Mouse (Mus musculus) hindbrain, embryonic 16.5 days (tissue): ENCODE measurements around the gene Col6a6. TPM values are rescaled to one million over a fixed set of nuclear protein-coding genes. Genes with fewer than 3 reads are reported as not detected.
"Not testable (repeated sequence)": the region's sequence is repeated elsewhere in the genome, so short reads cannot be mapped to it uniquely, and the experiment has no call there.

ENCODE experiments used
- ATAC-seq: fragments of 200-750 bp; cut with Nextera tagmentation; 2 replicates; pipeline ENCODE4 v1.8.0; 2017; ENCODE audit warnings: moderate TSS enrichment, moderate library complexity
- H3K27ac ChIP-seq: fragments of 300-500 bp; sonication (generic); 2 replicates; pipeline ENCODE4 v1.5.1; 2014; ENCODE audit warnings: low read depth, mild to moderate bottlenecking, control low read depth, low read length, moderate library complexity
- H3K27me3 ChIP-seq: fragments of 300-500 bp; sonication (generic); replicated peaks from 2 replicates; pipeline ENCODE4 v1.6.1; 2014; ENCODE audit warnings: low read length; ENCODE audit not compliant: control insufficient read depth, insufficient read depth
- H3K36me3 ChIP-seq: fragments of 300-500 bp; sonication (generic); 2 replicates; pipeline ENCODE4 v1.6.1; 2014; ENCODE audit warnings: mild to moderate bottlenecking, low read length, moderate library complexity, mixed read lengths; ENCODE audit not compliant: control insufficient read depth, insufficient read depth
- H3K4me1 ChIP-seq: fragments of 300-500 bp; sonication (generic); 2 replicates; pipeline ENCODE4 v1.6.1; 2014; ENCODE audit warnings: low read depth, low read length; ENCODE audit not compliant: control insufficient read depth, insufficient read depth
- H3K4me2 ChIP-seq: fragments of 300-500 bp; sonication (generic); 2 replicates; pipeline ENCODE4 v1.6.1; 2014; ENCODE audit warnings: mild to moderate bottlenecking, low read length, control low read depth, moderate library complexity
- H3K4me3 ChIP-seq: fragments of 300-500 bp; sonication (generic); 2 replicates; pipeline ENCODE4 v1.5.1; 2014; ENCODE audit warnings: mild to moderate bottlenecking, low read length, control low read depth, moderate library complexity
- H3K9ac ChIP-seq: fragments of 300-500 bp; sonication (generic); 2 replicates; pipeline ENCODE4 v1.6.1; 2014; ENCODE audit warnings: low read depth, mild to moderate bottlenecking, control low read depth, low read length, moderate library complexity
- H3K9me3 ChIP-seq: fragments of 300-500 bp; sonication (generic); 2 replicates; pipeline ENCODE4 v1.6.1; 2014; ENCODE audit warnings: mild to moderate bottlenecking, low read length, moderate library complexity; ENCODE audit not compliant: control insufficient read depth
- WGBS: fragments of 180-500 bp; shearing (Covaris S2); extraction: QIAGEN DNeasy Blood & Tissue Kit; methylation state at CpG from one replicate; pipeline ENCODE4 v1.1.7; 2014; 5-methylcytosine and 5-hydroxymethylcytosine counted together
- polyA plus RNA-seq: library from polyadenylated mRNA; unstranded; fragments of >200 nt; fragmentation: Nextera tagmentation; extraction: Ambion mirVana; gene quantifications from 2 replicates; pipeline ENCODE4 v1.2.1, GENCODE M21; 2015

The Col6a6 gene
- polyA plus RNA-seq, 1 experiment from 2014 or later: 0.34 TPM

- not testable (repeated sequence) for H3K36me3 ChIP-seq, H3K4me3 ChIP-seq, H3K4me1 ChIP-seq, H3K9me3 ChIP-seq, H3K4me2 ChIP-seq, H3K27ac ChIP-seq, H3K27me3 ChIP-seq, H3K9ac ChIP-seq, ATAC-seq
- 71% methylated on average over 5 of the region's 5 CpGs for WGBS
Observed at GRCm38 (mm10) chr9:105841386-105841785, 13.4 kb upstream of the Col6a6 start.

GRCm38 (mm10) chr9:105839147-105839515 is 11.2 kb upstream of the Col6a6 start:
- no peaks in the 10 kb centered on the region for H3K4me1 ChIP-seq
- no peak overlapping the region for H3K9ac ChIP-seq
- H3K27ac ChIP-seq: no peak overlapping the region
- no peak overlapping the region for H3K4me3 ChIP-seq
- whole genome bisulfite sequencing: 88% methylated on average over 5 of the region's 5 CpGs
- no peak overlapping the region for H3K4me2 ChIP-seq
- H3K9me3 ChIP-seq: no peaks in the 10 kb centered on the region
- H3K27me3 ChIP-seq: no peaks in the 10 kb centered on the region
- no peaks in the 10 kb centered on the region for H3K36me3 ChIP-seq
- ATAC-seq: no peak

GRCm38 (mm10) chr9:105838396-105839146 is 10.6 kb upstream of the Col6a6 start:
- Histone ChIP-seq H3K4me3 (no peak overlapping the region), H3K4me2 (no peak overlapping the region), H3K36me3 (no peaks in the 10 kb centered on the region), H3K27ac (no peak overlapping the region), H3K9ac (no peak overlapping the region), H3K4me1 (no peaks in the 10 kb centered on the region), H3K27me3 (no peaks in the 10 kb centered on the region), H3K9me3 (no peaks in the 10 kb centered on the region)
- 75% methylated on average over 4 of the region's 4 CpGs for WGBS
- no peak for ATAC-seq

DNA sequence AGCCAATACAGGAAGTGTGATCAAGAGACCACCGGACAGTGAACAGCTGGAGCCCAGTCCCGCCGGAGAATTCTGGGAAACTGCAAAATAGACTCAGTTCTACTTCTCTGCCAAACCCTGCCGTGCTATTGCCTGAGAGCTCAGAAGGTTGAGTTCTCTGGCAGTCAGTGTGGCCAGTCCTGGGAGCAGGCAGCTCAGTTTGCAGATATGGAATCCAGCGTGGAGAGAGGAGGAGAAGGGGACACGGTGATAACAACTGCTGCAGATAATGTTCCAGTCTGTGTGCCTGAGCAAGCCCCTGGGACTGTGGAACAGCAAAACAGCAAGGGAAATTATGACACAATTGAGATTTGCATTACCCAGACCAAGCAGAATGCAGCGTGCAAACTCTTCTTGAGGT is 7.6 kb upstream of the Col6a6 start:
- Histone ChIP-seq H3K4me2 (no peak overlapping the region), H3K9me3 (no peaks in the 10 kb centered on the region), H3K9ac (no peak overlapping the region), H3K4me1 (no peaks in the 10 kb centered on the region), H3K27ac (no peak overlapping the region), H3K36me3 (no peaks in the 10 kb centered on the region), H3K4me3 (no peak overlapping the region), H3K27me3 (no peaks in the 10 kb centered on the region)
- WGBS: 71% methylated on average over 7 of the region's 7 CpGs
- no peak for ATAC-seq

DNA sequence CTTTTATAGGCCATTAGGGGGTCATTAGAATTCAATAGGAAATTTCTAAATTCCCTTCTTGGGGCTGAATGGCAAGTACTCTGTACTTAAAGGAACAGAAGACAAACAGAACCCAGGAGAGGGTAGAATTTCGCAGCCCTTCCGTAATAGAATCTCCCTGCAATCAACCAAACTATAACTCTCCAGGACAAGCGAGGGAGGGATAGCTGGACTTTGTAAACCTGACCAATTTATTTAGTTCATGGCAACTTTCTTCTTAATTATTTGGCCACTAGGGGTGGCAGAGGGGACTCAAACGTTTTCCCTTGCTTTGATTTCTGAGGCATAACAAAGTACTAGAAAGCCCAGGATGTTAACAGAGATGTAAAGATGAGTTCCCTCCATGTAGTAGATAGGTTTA is 6.8 kb upstream of the Col6a6 start:
- no peak overlapping the region for H3K27ac ChIP-seq
- no peak for ATAC-seq
- H3K36me3 ChIP-seq: no peaks in the 10 kb centered on the region
- H3K4me2 ChIP-seq: no peak overlapping the region
- no peaks in the 10 kb centered on the region for H3K9me3 ChIP-seq
- H3K9ac ChIP-seq: no peak overlapping the region
- WGBS: 57% methylated on average over 4 of the region's 4 CpGs
- no peaks in the 10 kb centered on the region for H3K4me1 ChIP-seq
- no peaks in the 10 kb centered on the region for H3K27me3 ChIP-seq
- H3K4me3 ChIP-seq: no peak overlapping the region

- H3K4me2 ChIP-seq: no peak overlapping the region
- no peak overlapping the region for H3K4me3 ChIP-seq
- H3K9me3 ChIP-seq: no peaks in the 10 kb centered on the region
- H3K27me3 ChIP-seq: no peaks in the 10 kb centered on the region; the same call in 1 of the 2 replicates
- H3K27ac ChIP-seq: no peak overlapping the region
- no peaks in the 10 kb centered on the region for H3K36me3 ChIP-seq
- peaks cover 3% of the 10 kb centered on the region; the same call in 1 of the 2 replicates for H3K4me1 ChIP-seq
- ATAC-seq: no peak
- H3K9ac ChIP-seq: no peak overlapping the region
- 87% methylated on average over 9 of the region's 9 CpGs for WGBS
Observed at GRCm38 (mm10) chr9:105831291-105831690, 3.3 kb upstream of the Col6a6 start.

- H3K27me3 ChIP-seq: no peaks in the 10 kb centered on the region; the same call in 1 of the 2 replicates
- ATAC-seq: no peak
- no peak overlapping the region for H3K27ac ChIP-seq
- H3K4me3 ChIP-seq: no peak overlapping the region
- no peak overlapping the region for H3K9ac ChIP-seq
- no peaks in the 10 kb centered on the region for H3K36me3 ChIP-seq
- H3K4me1 ChIP-seq: peaks cover 3% of the 10 kb centered on the region; the same call in 1 of the 2 replicates
- no peak overlapping the region for H3K4me2 ChIP-seq
- no peaks in the 10 kb centered on the region for H3K9me3 ChIP-seq
- 66% methylated on average over 8 of the region's 8 CpGs for WGBS
Observed at GRCm38 (mm10) chr9:105827076-105827647, 798 bp downstream of the Col6a6 start.

DNA sequence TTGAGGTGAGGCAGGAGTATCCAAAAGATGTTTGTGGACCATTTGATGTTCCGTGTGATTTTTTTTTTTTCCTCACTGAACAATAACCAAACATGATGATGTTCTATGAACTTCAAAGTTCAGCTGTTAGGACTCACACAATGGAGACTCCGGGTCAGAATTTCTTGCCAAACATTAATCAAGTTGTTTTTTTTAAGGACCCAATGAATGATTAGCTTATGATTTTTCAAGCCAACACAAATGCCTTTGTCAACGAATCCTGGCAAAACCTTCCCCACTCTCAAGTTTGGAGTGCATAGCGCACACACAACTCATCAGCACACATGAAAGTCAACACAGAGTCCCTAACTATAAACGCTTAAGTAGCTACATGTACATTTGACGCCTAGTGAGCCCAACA is 7.2 kb downstream of the Col6a6 start:
- H3K4me2 ChIP-seq: no peak overlapping the region
- no peak overlapping the region for H3K4me3 ChIP-seq
- H3K27me3 ChIP-seq: no peaks in the 10 kb centered on the region
- no peak overlapping the region for H3K9ac ChIP-seq
- no peak overlapping the region for H3K27ac ChIP-seq
- ATAC-seq: no peak
- no peaks in the 10 kb centered on the region for H3K9me3 ChIP-seq
- no peaks in the 10 kb centered on the region for H3K4me1 ChIP-seq
- no peaks in the 10 kb centered on the region for H3K36me3 ChIP-seq
- 91% methylated on average over 6 of the region's 6 CpGs for WGBS

GRCm38 (mm10) chr9:105819155-105819709 is 8.7 kb downstream of the Col6a6 start:
- no peak for ATAC-seq

More at GRCm38 (mm10) chr9:105819155-105819709, 8.7 kb downstream of the Col6a6 start:
- Histone ChIP-seq H3K4me1 (no peaks in the 10 kb centered on the region), H3K27me3 (no peaks in the 10 kb centered on the region), H3K36me3 (no peaks in the 10 kb centered on the region), H3K9ac (no peak overlapping the region), H3K27ac (no peak overlapping the region), H3K9me3 (no peaks in the 10 kb centered on the region), H3K4me2 (no peak overlapping the region), H3K4me3 (no peak overlapping the region)
- WGBS: 80% methylated on average over 29 of the region's 29 CpGs
